Mouse (Mus musculus) midbrain, postnatal 0 days (tissue): ENCODE measurements around the gene Dip2b. TPM values are rescaled to one million over a fixed set of nuclear protein-coding genes. Genes with fewer than 3 reads are reported as not detected.

Experiments used
- ATAC-seq: fragments of 200-750 bp; cut with Nextera tagmentation; 2 replicates; pipeline ENCODE4 v1.8.0; 2017; ENCODE audit warnings: moderate number of reproducible peaks, mild to moderate bottlenecking, moderate TSS enrichment, moderate library complexity; ENCODE audit not compliant: low FRiP score
- DNase-seq: peaks from one replicate; pipeline ENCODE4 v3.0.0-alpha.2; 2015; ENCODE audit warnings: low spot score
- H3K27ac ChIP-seq: fragments of 300-500 bp; sonication (generic); 2 replicates; pipeline ENCODE4 v1.5.1; 2014; ENCODE audit warnings: low read depth, mild to moderate bottlenecking, low read length, mixed read lengths
- H3K27me3 ChIP-seq: fragments of 300-500 bp; sonication (generic); 2 replicates; pipeline ENCODE4 v1.6.1; 2014; ENCODE audit warnings: low read length, control low read depth, mixed read lengths; ENCODE audit not compliant: insufficient read depth
- H3K36me3 ChIP-seq: fragments of 300-500 bp; sonication (generic); 2 replicates; pipeline ENCODE4 v1.6.1; 2014; ENCODE audit warnings: low read length, control low read depth, mixed read lengths; ENCODE audit not compliant: insufficient read depth
- H3K4me1 ChIP-seq: fragments of 300-500 bp; sonication (generic); 2 replicates; pipeline ENCODE4 v1.6.1; 2014; ENCODE audit warnings: mild to moderate bottlenecking, control low read depth, antibody characterized with exemption, low read length, mixed read lengths; ENCODE audit not compliant: insufficient read depth
- H3K4me2 ChIP-seq: fragments of 300-500 bp; sonication (generic); 2 replicates; pipeline ENCODE4 v1.6.1; 2014; ENCODE audit warnings: low read depth, mild to moderate bottlenecking, low read length, mixed read lengths; ENCODE audit not compliant: poor library complexity, severe bottlenecking
- H3K4me3 ChIP-seq: fragments of 300-500 bp; sonication (generic); 2 replicates; pipeline ENCODE4 v1.5.1; 2014; ENCODE audit warnings: low read depth, mild to moderate bottlenecking, low read length, moderate library complexity
- H3K9ac ChIP-seq: fragments of 300-500 bp; sonication (generic); replicated peaks from 2 replicates; pipeline ENCODE4 v1.6.1; 2014; ENCODE audit warnings: mild to moderate bottlenecking, low read length, moderate library complexity, mixed read lengths; ENCODE audit not compliant: poor library complexity, severe bottlenecking
- H3K9me3 ChIP-seq: fragments of 300-500 bp; sonication (generic); 2 replicates; pipeline ENCODE4 v1.6.1; 2016; ENCODE audit warnings: low read length, control low read depth
- CTCF ChIP-seq: IDR thresholded peaks from 2 replicates; pipeline ENCODE4 v1.5.1; 2016; ENCODE audit warnings: antibody characterized with exemption, mild to moderate bottlenecking
- WGBS: fragments of 180-500 bp; shearing (Covaris S2); extraction: QIAGEN DNeasy Blood & Tissue Kit; methylation state at CpG from one replicate; pipeline ENCODE4 v1.1.7; 2014; 5-methylcytosine and 5-hydroxymethylcytosine counted together
- polyA plus RNA-seq: library from polyadenylated mRNA; unstranded; fragments of >200 nt; fragmentation: Nextera tagmentation; extraction: Ambion mirVana; gene quantifications from 2 replicates; pipeline ENCODE4 v1.2.1, GENCODE M21; 2015
- total RNA-seq: library from RNA; depleted of rRNA; stranded (reverse); fragments of >200 nt; gene quantifications from 2 replicates; pipeline ENCODE4 v1.2.3, GENCODE M21; 2014

Gene Dip2b
- total and polyA plus RNA-seq, 2 experiments from 2014 or later = 10.5 to 44.8 TPM

DNA sequence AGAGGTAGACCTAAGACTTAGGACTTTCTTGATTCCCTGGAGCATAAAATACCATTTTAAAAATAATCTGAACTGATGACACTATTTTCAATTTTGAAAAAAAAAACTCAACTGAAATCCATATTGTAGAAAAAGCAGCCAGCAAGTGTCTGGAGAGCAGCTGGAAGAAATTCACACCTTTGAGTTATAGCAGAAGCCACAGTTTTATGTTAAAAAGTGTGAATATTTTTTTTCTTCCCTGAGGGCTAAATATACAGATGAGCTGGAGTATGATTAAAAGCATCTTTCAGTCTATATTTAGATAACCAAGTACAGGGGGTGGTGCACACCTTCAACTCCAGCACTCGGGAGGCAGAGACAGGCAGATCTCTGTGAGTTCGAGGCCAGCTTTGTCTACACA lies 8.6 kb upstream of the Dip2b start:
- no peak for TF ChIP-seq CTCF
- Histone ChIP-seq H3K9ac (no peak overlapping the region), H3K4me1 (no peaks in the 10 kb centered on the region), H3K4me2 (no peak overlapping the region), H3K27ac (no peak overlapping the region), H3K9me3 (no peaks in the 10 kb centered on the region), H3K27me3 (no peaks in the 10 kb centered on the region), H3K4me3 (no peak overlapping the region), H3K36me3 (no peaks in the 10 kb centered on the region)
- no peak for DNase-seq
- ATAC-seq = no peak
- WGBS = 92% methylated on average over 2 of the region's 2 CpGs

GRCm38 (mm10) chr15:100032546-100032945 lies 5.9 kb upstream of the Dip2b start:
- TF ChIP-seq CTCF = no peak
- Histone ChIP-seq H3K4me1 (no peaks in the 10 kb centered on the region), H3K4me2 (no peak overlapping the region), H3K9me3 (no peaks in the 10 kb centered on the region), H3K4me3 (no peak overlapping the region), H3K27me3 (no peaks in the 10 kb centered on the region; the same call in 1 of the 2 replicates), H3K9ac (no peak overlapping the region), H3K27ac (no peak overlapping the region), H3K36me3 (no peaks in the 10 kb centered on the region)
- DNase-seq (no peak), ATAC-seq (no peak)
- 90% methylated on average over 3 of the region's 3 CpGs for WGBS

DNA sequence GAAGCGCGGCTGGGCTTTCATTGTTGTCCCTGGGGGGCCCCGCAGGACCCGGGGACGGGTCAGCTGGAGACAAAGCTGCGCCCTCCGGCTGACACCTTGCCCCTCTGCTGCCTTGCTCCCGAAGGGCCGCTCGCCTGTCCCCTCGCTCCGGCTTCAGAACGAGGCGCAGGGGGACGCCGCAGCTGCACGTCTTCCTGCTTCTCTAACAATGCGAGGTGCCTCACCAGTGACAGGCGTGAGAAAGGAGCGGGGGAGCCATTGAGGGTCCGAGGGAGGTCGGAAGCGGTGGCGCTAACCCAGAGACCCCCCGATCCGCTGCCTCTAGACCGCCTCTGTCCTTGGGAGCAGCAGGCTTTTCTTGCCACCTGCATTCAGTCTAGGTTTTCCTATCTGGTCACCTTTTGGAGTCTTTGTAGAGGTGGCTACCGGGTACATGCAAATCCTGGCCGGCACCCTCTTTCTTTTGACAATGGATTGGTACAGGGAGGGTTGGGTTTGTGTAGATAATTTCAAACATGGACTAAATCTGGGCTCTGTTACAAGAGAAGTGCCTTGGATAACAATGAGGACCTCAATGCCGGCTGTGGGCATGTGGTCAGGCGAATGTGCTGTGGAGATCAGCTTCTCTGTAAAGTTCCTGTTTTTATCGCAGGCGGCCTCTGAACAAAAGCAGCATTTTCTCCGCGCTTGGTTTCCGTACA lies 687 bp downstream of the Dip2b start:
- Histone ChIP-seq H3K27me3 (no peaks in the 10 kb centered on the region; the same call in 1 of the 2 replicates), H3K36me3 (no peaks in the 10 kb centered on the region), H3K4me2 (peak overlapping the region; percentile 53), H3K4me3 (peak overlapping the region; percentile 96), H3K9me3 (no peaks in the 10 kb centered on the region), H3K9ac (peak overlapping the region; percentile 100), H3K4me1 (peaks cover 9% of the 10 kb centered on the region; the same call in 1 of the 2 replicates), H3K27ac (peak overlapping the region; percentile 99)
- DNase-seq = peak; percentile 58
- WGBS = under 1% methylated on average over 33 of the region's 36 CpGs
- 0 out of 2 replicates have a peak, but pooled peaks have one; percentile 6 for TF ChIP-seq CTCF
- ATAC-seq = peak; percentile 78

DNA sequence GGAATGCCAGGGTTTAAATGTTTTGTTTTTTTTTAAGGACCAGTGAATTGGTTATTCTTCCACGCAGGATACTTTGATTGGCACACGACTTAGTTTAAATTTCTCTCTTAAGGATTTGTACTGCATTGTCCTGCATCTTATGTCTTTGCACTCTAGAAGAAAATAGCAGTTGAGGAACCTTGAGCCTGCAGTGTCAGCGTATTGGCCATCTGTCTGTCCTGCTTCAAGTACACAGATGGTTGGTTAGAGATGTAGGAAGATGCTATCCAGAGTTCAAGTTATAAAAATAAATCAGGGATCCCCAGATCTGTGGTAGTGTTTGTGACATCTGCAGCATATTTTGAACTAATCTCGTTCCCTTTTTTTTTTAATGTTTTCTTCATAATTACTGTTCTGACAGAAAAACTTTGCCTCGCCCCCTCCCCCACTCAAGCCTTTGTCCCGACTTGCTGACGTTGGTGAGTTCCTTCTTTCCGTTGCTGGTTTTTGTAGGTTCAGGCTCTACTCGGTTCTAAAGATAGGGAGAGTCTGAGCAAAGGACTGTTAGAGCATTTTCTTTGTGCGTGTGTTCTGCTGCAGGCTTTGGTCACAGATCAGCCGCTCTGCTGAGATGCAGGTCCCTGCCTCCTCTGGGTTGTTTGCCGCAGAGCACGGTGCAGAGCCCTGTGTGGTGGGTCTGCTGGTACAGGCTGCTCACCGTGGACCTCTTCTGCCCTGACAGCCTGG lies 2.2 kb downstream of the Dip2b start:
- Histone ChIP-seq H3K9ac (0 out of 2 replicates have a peak overlapping the region, but pooled peaks have one; percentile 29), H3K27me3 (no peaks in the 10 kb centered on the region; the same call in 1 of the 2 replicates), H3K36me3 (no peaks in the 10 kb centered on the region), H3K4me3 (peak overlapping the region; percentile 96), H3K27ac (no peak overlapping the region), H3K9me3 (no peaks in the 10 kb centered on the region), H3K4me2 (peak overlapping the region; percentile 53), H3K4me1 (peaks cover 10% of the 10 kb centered on the region)
- ATAC-seq (no peak), DNase-seq (peak; percentile 24)
- no peak for TF ChIP-seq CTCF
- 19% methylated on average over 14 of the region's 14 CpGs for WGBS

DNA sequence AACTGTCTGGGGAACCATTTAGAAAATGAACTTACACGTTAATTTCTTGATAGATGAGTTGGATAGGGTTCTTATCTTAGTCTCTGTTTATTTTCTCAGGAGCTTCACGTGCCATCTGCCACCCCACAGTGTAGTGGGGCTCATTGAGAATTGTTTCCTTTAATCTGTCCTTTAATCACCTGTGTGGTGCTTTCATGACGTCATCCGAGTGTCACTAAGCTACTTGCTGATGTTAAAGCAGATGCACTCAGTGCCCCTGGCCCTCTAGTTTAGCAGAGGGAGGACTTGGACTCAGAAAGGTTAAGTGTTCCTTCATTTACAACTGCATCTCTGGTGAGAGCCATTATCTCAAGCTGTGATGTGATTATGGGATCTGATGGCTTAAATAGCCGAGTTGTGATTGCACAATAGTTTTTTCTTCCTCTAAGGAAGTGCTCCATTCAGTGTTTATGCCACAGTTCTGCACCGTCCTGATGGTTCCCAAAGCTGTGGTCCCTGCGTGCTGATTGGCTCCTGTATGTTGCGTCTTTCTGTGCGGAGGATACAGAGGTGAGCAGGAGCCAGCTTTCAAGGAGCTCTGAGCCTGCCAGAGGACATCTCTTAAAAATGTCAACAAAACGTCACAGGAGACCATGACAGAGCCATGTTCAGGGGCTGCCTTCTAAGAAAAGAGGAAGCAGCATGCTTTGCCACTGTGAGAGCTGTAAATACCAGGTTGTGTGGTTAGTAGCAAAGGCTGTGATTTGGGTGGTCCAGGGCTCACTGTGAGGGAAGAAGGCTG lies 3.0 kb downstream of the Dip2b start:
- Histone ChIP-seq H3K4me2 (peak overlapping the region; percentile 53), H3K36me3 (no peaks in the 10 kb centered on the region), H3K27me3 (no peaks in the 10 kb centered on the region; the same call in 1 of the 2 replicates), H3K27ac (no peak overlapping the region), H3K9ac (peak overlapping the region; percentile 29; the same call in 1 of the 2 replicates), H3K9me3 (no peaks in the 10 kb centered on the region), H3K4me3 (peak overlapping the region; percentile 96; the same call in 1 of the 2 replicates), H3K4me1 (peaks cover 12% of the 10 kb centered on the region)
- no peak for TF ChIP-seq CTCF
- peak; percentile 26 for DNase-seq
- no peak for ATAC-seq
- 28% methylated on average over 10 of the region's 10 CpGs for WGBS
